Mouse (Mus musculus): ENCODE measurements around the gene Ddah1.

DNA sequence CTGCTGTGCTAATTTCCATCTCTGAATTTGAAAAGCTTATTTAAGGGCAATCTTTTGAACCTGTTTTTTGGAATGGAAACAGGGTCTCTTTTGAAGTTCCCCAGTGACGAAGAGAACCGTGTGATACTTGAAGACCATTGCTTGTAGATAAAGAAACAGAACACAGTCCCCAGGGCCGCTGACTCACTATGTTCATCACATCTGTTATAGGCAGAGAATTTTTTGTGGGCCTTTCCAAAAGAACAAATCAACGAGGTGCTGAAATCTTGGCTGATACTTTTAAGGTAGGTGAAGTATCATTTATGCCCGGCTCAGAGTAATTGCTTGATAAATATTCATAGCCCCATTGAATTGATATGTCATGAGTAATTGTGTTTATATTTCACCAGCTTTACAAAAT, 93.6 kb downstream of the Ddah1 start:
- TF ChIP-seq HCFC1 (IDR thresholded peaks at IDR 0.05; ENCODE audit: borderline replicate concordance, insufficient read depth, low read length): no peak
- no peak for TF ChIP-seq ZC3H11A (IDR thresholded peaks at IDR 0.05; ENCODE audit: borderline replicate concordance, low read depth, low read length)
- no peak for TF ChIP-seq MAFK (IDR thresholded peaks at IDR 0.05; ENCODE audit: insufficient read depth, low read depth, low read length)
- no peak for TF ChIP-seq ZNF384 (IDR thresholded peaks at IDR 0.05; ENCODE audit: low read depth, low read length)

All from ES-E14 (cell line).